22 mouse cellular contexts compared by ENCODE assay signal in genomic region chr4:144718288-144718687, GRCm38 (mm10). TPM values are rescaled to one million over a fixed set of nuclear protein-coding genes. Genes with fewer than 3 reads are reported as not detected.
"Had no signal": no experiment of that assay in that cellular context is flagged by ENCODE, and none has a peak within 500 bp of the region (broad histone marks: within the 10 kb centered on the region; RNA-seq: fewer than 3 reads in every experiment).

No protein-coding gene starts in this region.

- DNase-seq: kidney, adult 11 months; kidney, adult 9 months; kidney, postnatal 36 days; layer of hippocampus, adult 9-11 months; layer of hippocampus, postnatal 36 days; liver, embryonic 13.5 days; liver, postnatal 0 days; retina, postnatal 1 day; right cerebral cortex, postnatal 4 days; spleen, adult 18-20 months; thymus, postnatal 36 days had no signal

- H3K4me2 ChIP-seq: liver, embryonic 13.5 days; neural tube, embryonic 12.5 days; stomach, embryonic 15.5 days had no signal

- ATAC-seq: liver, postnatal 0 days had no signal

- H3K27ac ChIP-seq: kidney, postnatal 0 days; liver, embryonic 13.5 days; neural tube, embryonic 12.5 days; stomach, embryonic 15.5 days had no signal

- H3K27me3 ChIP-seq: liver, embryonic 13.5 days; neural tube, embryonic 12.5 days; stomach, embryonic 15.5 days had no signal

- H3K9ac ChIP-seq: liver, embryonic 13.5 days; liver, postnatal 0 days; neural tube, embryonic 12.5 days; stomach, embryonic 15.5 days had no signal

- H3K9me3 ChIP-seq: stomach, embryonic 15.5 days had no signal

- H3K4me3 ChIP-seq: liver, embryonic 13.5 days; myocyte; neural tube, embryonic 12.5 days; stomach, embryonic 15.5 days had no signal

- H3K36me3 ChIP-seq: liver, embryonic 13.5 days; neural tube, embryonic 12.5 days; stomach, embryonic 15.5 days had no signal

- H3K4me1 ChIP-seq: liver, embryonic 13.5 days; neural tube, embryonic 12.5 days; stomach, embryonic 15.5 days had no signal

RNA-seq across cellular contexts. Expression of gene Gm13178, which starts 2.9 kb away (rescaled TPM):
- total RNA-seq: layer of hippocampus, adult 18-20 months; layer of hippocampus, postnatal 36 days; megakaryocyte-erythroid progenitor cell, adult 5-6 weeks had no signal
- polyA plus RNA-seq: kidney, postnatal 0 days; limb, embryonic 14.5 days; liver, embryonic 13.5 days; liver, postnatal 0 days; lung, embryonic 16.5 days; myocyte; neural tube, embryonic 12.5 days; stomach, embryonic 15.5 days; thymus, postnatal 0 days had no signal

RNA-seq across cellular contexts. Expression of gene Gm436, which starts 32.1 kb away (rescaled TPM):
- total RNA-seq: layer of hippocampus, adult 18-20 months; layer of hippocampus, postnatal 36 days; left cerebral cortex, adult 8-10 months; left cerebral cortex, postnatal 25 days; megakaryocyte-erythroid progenitor cell, adult 5-6 weeks had no signal
- polyA plus RNA-seq: kidney, postnatal 0 days; limb, embryonic 14.5 days; liver, embryonic 13.5 days; liver, postnatal 0 days; lung, embryonic 16.5 days; myocyte; neural tube, embryonic 12.5 days; stomach, embryonic 15.5 days; thymus, postnatal 0 days had no signal
